Mouse (Mus musculus) embryo, embryonic 11 days (tissue): ENCODE measurements around the gene Olfr620.

Source experiments
- DNase-seq: peaks from one replicate; pipeline ENCODE4 v3.0.0-alpha.2; 2015

The Olfr620 gene

GRCm38 (mm10) chr7:103612434-103612833 lies at the start of gene Olfr620:
Gene Olfr620 (minus strand): TSS chr7:103612534.
- no peak for DNase-seq

GRCm38 (mm10) chr7:103644070-103644469 lies 31.7 kb upstream of the Olfr620 start:
- DNase-seq: no peak

- DNase-seq: no peak
Measured at GRCm38 (mm10) chr7:103642602-103643001, 30.3 kb upstream of the Olfr620 start, which contains the start of gene Olfr622. Gene Olfr622 (minus strand): TSS chr7:103642702.

- DNase-seq: no peak
Measured at GRCm38 (mm10) chr7:103636795-103637194, 24.5 kb upstream of the Olfr620 start.

- no peak for DNase-seq
Measured at GRCm38 (mm10) chr7:103607425-103607824, 4.9 kb downstream of the Olfr620 start.

GRCm38 (mm10) chr7:103600275-103600674 lies 12.1 kb downstream of the Olfr620 start, which contains the start of gene Olfr619:
Gene Olfr619 (plus strand): TSS chr7:103600575.
- no peak for DNase-seq

GRCm38 (mm10) chr7:103589803-103590202 lies 22.5 kb downstream of the Olfr620 start, which contains the start of gene Olfr618:
Gene Olfr618 (plus strand): TSS chr7:103590103.
- DNase-seq: no peak

GRCm38 (mm10) chr7:103572761-103573160 lies 39.6 kb downstream of the Olfr620 start, which contains the start of gene Olfr617:
Gene Olfr617 (plus strand): TSS chr7:103573061.
- no peak for DNase-seq

GRCm38 (mm10) chr7:103569043-103569442 lies 43.3 kb downstream of the Olfr620 start, which contains the start of gene Olfr616:
Gene Olfr616 (minus strand): TSS chr7:103569143.
- DNase-seq: no peak

GRCm38 (mm10) chr7:103555779-103556178 lies 56.6 kb downstream of the Olfr620 start, which contains the start of gene Olfr615:
Gene Olfr615 (plus strand): TSS chr7:103556079.
- DNase-seq: no peak
